Mouse (Mus musculus): ENCODE data around the gene E130309D02Rik. TPM values are rescaled to one million over a fixed set of nuclear protein-coding genes. Genes with fewer than 3 reads are reported as not detected.

The E130309D02Rik gene
- 34.5 and 39.9 TPM in 2 replicates for polyA plus RNA-seq (2014; fragmentation: Nextera tagmentation; extraction: Ambion mirVana)

GRCm38 (mm10) chr5:143314730-143315513 is at the start of gene E130309D02Rik:
Gene E130309D02Rik, minus strand, starts transcription at chr5:143315360.
- peak within 1 kb of the TSS; percentile 90 for H3K27ac ChIP-seq (ENCODE audit: low read depth, low read length)
- no peaks in the 10 kb centered on the region for H3K27me3 ChIP-seq (ENCODE audit: control insufficient read depth, insufficient read depth, low read length)
- under 1% methylated on average over 79 of the region's 101 CpGs for WGBS
- H3K9me3 ChIP-seq (ENCODE audit: control insufficient read depth, low read length): no peaks in the 10 kb centered on the region
- H3K36me3 ChIP-seq (ENCODE audit: control insufficient read depth, insufficient read depth, low read length): peaks cover 64% of the 10 kb centered on the region
- peak within 1 kb of the TSS; percentile 88 for H3K4me2 ChIP-seq (replicated peaks; ENCODE audit: low read depth, low read length)
- ATAC-seq (ENCODE audit: low FRiP score, low TSS enrichment): peak; percentile 80
- peak within 1 kb of the TSS; percentile 97 for H3K9ac ChIP-seq (ENCODE audit: low read depth, low read length)
- H3K4me3 ChIP-seq (ENCODE audit: low read length): peak within 1 kb of the TSS; percentile 87
- peaks cover 15% of the 10 kb centered on the region for H3K4me1 ChIP-seq (ENCODE audit: control insufficient read depth, insufficient read depth, low read length)

GRCm38 (mm10) chr5:143363678-143364615 is 48.8 kb upstream of the E130309D02Rik start:
- Histone ChIP-seq H3K4me1 (ENCODE audit: control insufficient read depth, insufficient read depth, low read length) (0 out of 2 replicates have a peak, but pooled peaks cover 12% of the 10 kb centered on the region), H3K9ac (ENCODE audit: low read depth, low read length) (peak overlapping the region; percentile 60), H3K4me2 (replicated peaks; ENCODE audit: low read depth, low read length) (peak overlapping the region; percentile 93), H3K9me3 (ENCODE audit: control insufficient read depth, low read length) (no peaks in the 10 kb centered on the region), H3K4me3 (ENCODE audit: low read length) (peak overlapping the region; percentile 49), H3K27me3 (ENCODE audit: control insufficient read depth, insufficient read depth, low read length) (peaks cover 28% of the 10 kb centered on the region), H3K27ac (ENCODE audit: low read depth, low read length) (no peak overlapping the region), H3K36me3 (ENCODE audit: control insufficient read depth, insufficient read depth, low read length) (no peaks in the 10 kb centered on the region)
- peak; percentile 77 for ATAC-seq (ENCODE audit: low FRiP score, low TSS enrichment)
- WGBS: under 1% methylated on average over 47 of the region's 47 CpGs

DNA sequence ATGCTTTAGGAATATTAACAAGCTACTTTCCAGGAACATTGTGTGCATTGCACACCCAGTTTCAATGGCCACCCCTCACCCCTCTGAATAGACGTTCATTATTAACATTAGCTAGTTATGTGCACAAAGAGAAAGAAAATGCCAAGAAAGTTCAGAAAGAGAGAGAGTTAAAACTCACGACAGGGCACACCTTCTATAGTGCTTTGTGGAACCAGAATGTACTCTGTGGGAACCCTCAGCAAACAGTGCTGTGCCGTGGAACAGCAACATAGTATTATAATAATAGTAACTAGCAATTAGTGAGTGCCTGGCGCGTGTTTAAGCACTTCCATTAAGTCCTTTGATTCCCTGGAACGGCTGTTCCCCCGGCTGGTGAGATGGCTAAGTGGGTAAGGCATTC is 46.3 kb upstream of the E130309D02Rik start:
- Histone ChIP-seq H3K4me3 (ENCODE audit: low read length) (no peak overlapping the region), H3K27ac (ENCODE audit: low read depth, low read length) (no peak overlapping the region), H3K36me3 (ENCODE audit: control insufficient read depth, insufficient read depth, low read length) (no peaks in the 10 kb centered on the region), H3K4me2 (replicated peaks; ENCODE audit: low read depth, low read length) (no peak overlapping the region), H3K9ac (ENCODE audit: low read depth, low read length) (no peak overlapping the region), H3K9me3 (ENCODE audit: control insufficient read depth, low read length) (no peaks in the 10 kb centered on the region), H3K4me1 (ENCODE audit: control insufficient read depth, insufficient read depth, low read length) (0 out of 2 replicates have a peak, but pooled peaks cover 12% of the 10 kb centered on the region), H3K27me3 (ENCODE audit: control insufficient read depth, insufficient read depth, low read length) (peaks cover 31% of the 10 kb centered on the region)
- WGBS: 75% methylated on average over 7 of the region's 7 CpGs
- ATAC-seq (ENCODE audit: low FRiP score, low TSS enrichment): no peak

- no peak overlapping the region for H3K27ac ChIP-seq (ENCODE audit: low read depth, low read length)
- no peak for ATAC-seq (ENCODE audit: low FRiP score, low TSS enrichment)
- WGBS: 61% methylated on average over 5 of the region's 5 CpGs
- H3K9ac ChIP-seq (ENCODE audit: low read depth, low read length): no peak overlapping the region
- no peak overlapping the region for H3K4me2 ChIP-seq (replicated peaks; ENCODE audit: low read depth, low read length)
- no peaks in the 10 kb centered on the region for H3K9me3 ChIP-seq (ENCODE audit: control insufficient read depth, low read length)
- peaks cover 39% of the 10 kb centered on the region for H3K27me3 ChIP-seq (ENCODE audit: control insufficient read depth, insufficient read depth, low read length)
- 0 out of 2 replicates have a peak, but pooled peaks cover 12% of the 10 kb centered on the region for H3K4me1 ChIP-seq (ENCODE audit: control insufficient read depth, insufficient read depth, low read length)
- no peak overlapping the region for H3K4me3 ChIP-seq (ENCODE audit: low read length)
- no peaks in the 10 kb centered on the region for H3K36me3 ChIP-seq (ENCODE audit: control insufficient read depth, insufficient read depth, low read length)
Measured at GRCm38 (mm10) chr5:143360000-143360399, 44.8 kb upstream of the E130309D02Rik start.

DNA sequence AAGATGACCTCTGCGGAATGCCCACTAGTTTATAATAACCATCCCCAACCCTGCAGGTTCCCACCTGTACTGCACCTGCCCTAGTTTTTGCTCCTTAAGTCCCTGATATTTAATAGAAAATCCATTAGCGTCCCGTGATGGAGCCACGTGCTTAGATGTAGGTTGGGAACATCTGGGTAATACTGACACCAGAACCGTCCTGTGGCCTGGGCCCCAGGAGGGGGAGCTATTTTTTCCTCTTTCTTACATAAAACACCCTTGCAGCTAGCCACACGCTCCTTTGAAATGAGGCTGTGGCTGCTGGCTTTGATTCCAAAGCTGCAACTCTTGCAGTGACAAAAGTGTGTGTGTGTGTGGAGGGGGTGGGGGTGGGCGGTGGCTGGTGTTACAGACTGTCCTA is 44.1 kb upstream of the E130309D02Rik start:
- Histone ChIP-seq H3K9me3 (ENCODE audit: control insufficient read depth, low read length) (no peaks in the 10 kb centered on the region), H3K4me2 (replicated peaks; ENCODE audit: low read depth, low read length) (no peak overlapping the region), H3K4me3 (ENCODE audit: low read length) (no peak overlapping the region), H3K9ac (ENCODE audit: low read depth, low read length) (no peak overlapping the region), H3K27ac (ENCODE audit: low read depth, low read length) (no peak overlapping the region), H3K36me3 (ENCODE audit: control insufficient read depth, insufficient read depth, low read length) (no peaks in the 10 kb centered on the region), H3K27me3 (ENCODE audit: control insufficient read depth, insufficient read depth, low read length) (peaks cover 32% of the 10 kb centered on the region), H3K4me1 (ENCODE audit: control insufficient read depth, insufficient read depth, low read length) (0 out of 2 replicates have a peak, but pooled peaks cover 6% of the 10 kb centered on the region)
- WGBS: 43% methylated on average over 7 of the region's 7 CpGs
- no peak for ATAC-seq (ENCODE audit: low FRiP score, low TSS enrichment)

GRCm38 (mm10) chr5:143357564-143357963 is 42.4 kb upstream of the E130309D02Rik start:
- no peak overlapping the region for H3K27ac ChIP-seq (ENCODE audit: low read depth, low read length)
- H3K4me3 ChIP-seq (ENCODE audit: low read length): peak overlapping the region; percentile 4
- no peaks in the 10 kb centered on the region for H3K36me3 ChIP-seq (ENCODE audit: control insufficient read depth, insufficient read depth, low read length)
- WGBS: 4% methylated on average over 23 of the region's 28 CpGs
- no peaks in the 10 kb centered on the region for H3K4me1 ChIP-seq (ENCODE audit: control insufficient read depth, insufficient read depth, low read length)
- H3K27me3 ChIP-seq (ENCODE audit: control insufficient read depth, insufficient read depth, low read length): peaks cover 32% of the 10 kb centered on the region
- ATAC-seq (ENCODE audit: low FRiP score, low TSS enrichment): no peak
- peaks cover 2% of the 10 kb centered on the region; the same call in 1 of the 2 replicates for H3K9me3 ChIP-seq (ENCODE audit: control insufficient read depth, low read length)
- no peak overlapping the region for H3K9ac ChIP-seq (ENCODE audit: low read depth, low read length)
- peak overlapping the region; percentile 6 for H3K4me2 ChIP-seq (replicated peaks; ENCODE audit: low read depth, low read length)

- Histone ChIP-seq H3K4me2 (replicated peaks; ENCODE audit: low read depth, low read length) (peak within 1 kb of the TSS; percentile 6), H3K9me3 (ENCODE audit: control insufficient read depth, low read length) (peaks cover 4% of the 10 kb centered on the region; the same call in 1 of the 2 replicates), H3K9ac (ENCODE audit: low read depth, low read length) (no peak within 1 kb of the TSS), H3K27me3 (ENCODE audit: control insufficient read depth, insufficient read depth, low read length) (peaks cover 32% of the 10 kb centered on the region), H3K36me3 (ENCODE audit: control insufficient read depth, insufficient read depth, low read length) (no peaks in the 10 kb centered on the region), H3K4me3 (ENCODE audit: low read length) (peak within 1 kb of the TSS; percentile 4), H3K27ac (ENCODE audit: low read depth, low read length) (no peak within 1 kb of the TSS), H3K4me1 (ENCODE audit: control insufficient read depth, insufficient read depth, low read length) (no peaks in the 10 kb centered on the region)
- WGBS: 19% methylated on average over 17 of the region's 17 CpGs
- no peak for ATAC-seq (ENCODE audit: low FRiP score, low TSS enrichment)
Measured at GRCm38 (mm10) chr5:143356686-143357388, 41.7 kb upstream of the E130309D02Rik start, which contains the start of gene Grid2ip. Gene Grid2ip, plus strand, starts transcription at chr5:143357338.

DNA sequence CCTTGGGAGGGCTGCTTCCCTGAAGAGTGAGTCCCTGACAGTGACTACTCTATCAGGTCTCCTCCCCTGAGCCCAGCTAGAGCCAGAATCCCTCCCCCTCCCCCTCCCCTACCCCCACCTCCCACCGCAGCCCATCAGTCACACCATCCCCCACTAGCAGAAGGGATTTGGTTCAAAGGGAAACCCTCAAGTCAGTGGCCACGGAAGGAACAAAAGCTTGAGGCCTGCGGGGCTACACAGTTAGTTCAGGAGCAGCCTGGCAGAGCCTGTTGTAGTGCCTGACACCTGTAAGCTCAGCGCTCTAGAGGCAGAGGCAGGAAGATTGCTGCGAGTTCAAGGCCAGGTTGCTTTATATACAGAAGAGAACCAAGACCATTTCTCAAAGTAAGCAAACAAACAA is 40.9 kb upstream of the E130309D02Rik start:
- Histone ChIP-seq H3K4me2 (replicated peaks; ENCODE audit: low read depth, low read length) (no peak overlapping the region), H3K4me1 (ENCODE audit: control insufficient read depth, insufficient read depth, low read length) (no peaks in the 10 kb centered on the region), H3K4me3 (ENCODE audit: low read length) (no peak overlapping the region), H3K27me3 (ENCODE audit: control insufficient read depth, insufficient read depth, low read length) (peaks cover 32% of the 10 kb centered on the region), H3K9ac (ENCODE audit: low read depth, low read length) (no peak overlapping the region), H3K9me3 (ENCODE audit: control insufficient read depth, low read length) (peaks cover 4% of the 10 kb centered on the region; the same call in 1 of the 2 replicates), H3K36me3 (ENCODE audit: control insufficient read depth, insufficient read depth, low read length) (no peaks in the 10 kb centered on the region), H3K27ac (ENCODE audit: low read depth, low read length) (no peak overlapping the region)
- no peak for ATAC-seq (ENCODE audit: low FRiP score, low TSS enrichment)
- 35% methylated on average over 5 of the region's 5 CpGs for WGBS

Data from kidney, embryonic 14.5 days (tissue).